Mouse (Mus musculus): Measurements from ENCODE around the gene Rom1.

DNA sequence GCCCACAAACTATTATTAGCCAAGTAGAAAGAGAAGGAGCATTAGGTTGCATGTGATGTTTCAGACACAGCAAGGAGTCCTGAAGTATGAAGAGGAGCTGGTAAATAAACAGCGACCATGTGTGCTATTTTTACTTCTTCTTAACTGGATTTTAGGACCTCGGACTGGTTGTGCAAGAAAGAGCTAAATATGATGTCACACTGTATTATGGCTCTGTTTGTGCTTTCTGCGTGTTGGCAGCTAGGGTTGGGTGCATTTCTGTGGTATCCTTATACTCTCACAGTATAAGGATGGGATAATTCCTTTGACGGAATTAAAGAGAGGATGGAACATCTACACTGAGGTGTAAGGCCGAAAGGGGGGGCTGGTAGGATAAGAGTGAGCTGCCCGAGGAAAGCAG is 16.1 kb upstream of the Rom1 start:
- no peak for TF ChIP-seq POLR2A (IDR thresholded peaks at IDR 0.05; ENCODE audit: extremely low read depth, insufficient read depth, low read length)
- TF ChIP-seq CTCF (IDR thresholded peaks at IDR 0.05; ENCODE audit: low read depth, low read length): no peak
